Mouse (Mus musculus): ENCODE measurements at regions not wholly inside any gene's neighbourhood (a gene's known extent, or its start where the extent isn't known, plus 50 kb on each side); places are given as distances from the start of the nearest gene placed in this dataset.
"Not testable (repeated sequence)": the region's sequence is repeated elsewhere in the genome, so short reads cannot be mapped to it uniquely, and the experiment has no call there.

- peak overlapping the region; percentile 27; the same call in 1 of the 2 replicates for H3K4me3 ChIP-seq
- no peak for TF ChIP-seq CTCF (conservative IDR thresholded peaks at IDR 0.05)
- 0 out of 2 replicates have a peak overlapping the region, but pooled peaks have one; percentile 14 for H3K27ac ChIP-seq
- DNase-seq (ENCODE audit: low spot score in 2 of 2), result peak; percentile 61 to 62
Observed at GRCm38 (mm10) chr9:43545081-43545565, 198.7 kb upstream of the Nectin1 start.

GRCm38 (mm10) chr9:43548883-43549282, 194.9 kb upstream of the Nectin1 start:
- TF ChIP-seq CTCF (conservative IDR thresholded peaks at IDR 0.05), result no peak
- DNase-seq (ENCODE audit: low spot score in 2 of 2), result no peak
- H3K4me3 ChIP-seq, result no peak overlapping the region

GRCm38 (mm10) chr9:43549293-43549692, 194.5 kb upstream of the Nectin1 start:
- Histone ChIP-seq H3K4me3 (no peak overlapping the region), H3K27ac (peak overlapping the region; percentile 36; the same call in 1 of the 2 replicates)
- TF ChIP-seq CTCF (conservative IDR thresholded peaks at IDR 0.05), result 0 out of 2 replicates have a peak, but pooled peaks have one; percentile 29
- no peak for DNase-seq (ENCODE audit: low spot score in 2 of 2)

More at GRCm38 (mm10) chr9:43548883-43549282, 194.9 kb upstream of the Nectin1 start:
- H3K27ac ChIP-seq, result peak overlapping the region; percentile 36; the same call in 1 of the 2 replicates

GRCm38 (mm10) chr9:43552758-43553157, 191.0 kb upstream of the Nectin1 start:
- H3K4me3 ChIP-seq; DNase-seq (ENCODE audit: low spot score in 2 of 2); H3K27ac ChIP-seq: not testable (repeated sequence)
- TF ChIP-seq CTCF (conservative IDR thresholded peaks at IDR 0.05), result peak; percentile 60

- Histone ChIP-seq H3K4me3 (no peak overlapping the region), H3K27ac (no peak overlapping the region)
- TF ChIP-seq CTCF (conservative IDR thresholded peaks at IDR 0.05), result no peak
- DNase-seq (ENCODE audit: low spot score in 2 of 2), result no peak
Observed at GRCm38 (mm10) chr9:43562016-43562415, 181.8 kb upstream of the Nectin1 start.

- DNase-seq (ENCODE audit: low spot score in 2 of 2), result no peak
Observed at GRCm38 (mm10) chr9:43564239-43564906, 179.4 kb upstream of the Nectin1 start.

GRCm38 (mm10) chr9:43568851-43569250, 174.9 kb upstream of the Nectin1 start:
- no peak for DNase-seq (ENCODE audit: low spot score in 2 of 2)
- no peak overlapping the region for H3K27ac ChIP-seq
- no peak for TF ChIP-seq CTCF (conservative IDR thresholded peaks at IDR 0.05)
- no peak overlapping the region for H3K4me3 ChIP-seq

More at GRCm38 (mm10) chr9:43564239-43564906, 179.4 kb upstream of the Nectin1 start:
- no peak for TF ChIP-seq CTCF (conservative IDR thresholded peaks at IDR 0.05)
- Histone ChIP-seq H3K27ac (peak overlapping the region; percentile 23; the same call in 1 of the 2 replicates), H3K4me3 (no peak overlapping the region)

GRCm38 (mm10) chr9:43571086-43571485, 172.7 kb upstream of the Nectin1 start:
- TF ChIP-seq CTCF (conservative IDR thresholded peaks at IDR 0.05), result no peak
- no peak overlapping the region for H3K4me3 ChIP-seq
- no peak overlapping the region for H3K27ac ChIP-seq
- DNase-seq (ENCODE audit: low spot score in 2 of 2), result no peak

GRCm38 (mm10) chr9:43575659-43576058, 168.1 kb upstream of the Nectin1 start:
- H3K27ac ChIP-seq, result no peak overlapping the region
- no peak for TF ChIP-seq CTCF (conservative IDR thresholded peaks at IDR 0.05)
- no peak for DNase-seq (ENCODE audit: low spot score in 2 of 2)
- no peak overlapping the region for H3K4me3 ChIP-seq

GRCm38 (mm10) chr9:43580653-43581052, 163.1 kb upstream of the Nectin1 start:
- TF ChIP-seq CTCF (conservative IDR thresholded peaks at IDR 0.05), result no peak
- no peak overlapping the region for H3K4me3 ChIP-seq
- no peak for DNase-seq (ENCODE audit: low spot score in 2 of 2)
- H3K27ac ChIP-seq, result no peak overlapping the region

GRCm38 (mm10) chr9:43585616-43586015, 158.2 kb upstream of the Nectin1 start:
- no peak for DNase-seq (ENCODE audit: low spot score in 2 of 2)
- no peak for TF ChIP-seq CTCF (conservative IDR thresholded peaks at IDR 0.05)
- H3K4me3 ChIP-seq, result no peak overlapping the region
- no peak overlapping the region for H3K27ac ChIP-seq

GRCm38 (mm10) chr9:43593236-43593635, 150.5 kb upstream of the Nectin1 start:
- DNase-seq (ENCODE audit: low spot score in 2 of 2), result peak; percentile 83 to 90
- Histone ChIP-seq H3K4me3 (no peak overlapping the region), H3K27ac (peak overlapping the region; percentile 61)
- TF ChIP-seq CTCF (conservative IDR thresholded peaks at IDR 0.05), result no peak

GRCm38 (mm10) chr9:43594814-43595213, 149.0 kb upstream of the Nectin1 start:
- Histone ChIP-seq H3K27ac (no peak overlapping the region), H3K4me3 (no peak overlapping the region)
- TF ChIP-seq CTCF (conservative IDR thresholded peaks at IDR 0.05), result no peak
- DNase-seq (ENCODE audit: low spot score in 2 of 2), result no peak

- H3K4me3 ChIP-seq, result no peak overlapping the region
- no peak for DNase-seq (ENCODE audit: low spot score in 2 of 2)
- no peak for TF ChIP-seq CTCF (conservative IDR thresholded peaks at IDR 0.05)
- H3K27ac ChIP-seq, result no peak overlapping the region
Observed at GRCm38 (mm10) chr9:43595461-43595860, 148.3 kb upstream of the Nectin1 start.
